In genomic region chr15:96707936-96708335, GRCm38 (mm10) we compare ENCODE assay signal across 30 mouse cellular contexts. TPM values are rescaled to one million over a fixed set of nuclear protein-coding genes. Genes with fewer than 3 reads are reported as not detected.
DNase-seq lines count a peak whose midpoint lies in the region; ATAC-seq and TF ChIP-seq lines count a peak whose summit lies in the region.
"Had no signal": no experiment of that assay in that cellular context is flagged by ENCODE, and none has a peak within 500 bp of the region (broad histone marks: within the 10 kb centered on the region; RNA-seq: fewer than 3 reads in every experiment).

No protein-coding gene starts in this region.

- H3K79me2 ChIP-seq in MEL (ENCODE audit: control insufficient read depth, insufficient read depth, low read length, poor library complexity) = peaks cover 13% of the 10 kb centered on the region

- H3K27me3 ChIP-seq in hindbrain, embryonic 15.5 days = no peaks in the 10 kb centered on the region
- H3K27me3 ChIP-seq in hindbrain, embryonic 13.5 days = no peaks in the 10 kb centered on the region
- no peaks in the 10 kb centered on the region for H3K27me3 ChIP-seq in liver, postnatal 0 days (ENCODE audit: insufficient read depth, low read length)
- H3K27me3 ChIP-seq in liver, embryonic 11.5 days (replicated peaks; ENCODE audit: control insufficient read depth, insufficient read depth, low read length) = no peaks in the 10 kb centered on the region
- H3K27me3 ChIP-seq in MEL (ENCODE audit: control insufficient read depth in 1 of 2, insufficient read depth in 2 of 2, low read length in 2 of 2) = no peaks in the 10 kb centered on the region
- H3K27me3 ChIP-seq: heart, embryonic 15.5 days; limb, embryonic 12.5 days; liver, embryonic 13.5 days; lung, embryonic 15.5 days; midbrain, embryonic 13.5 days; neural tube, embryonic 12.5 days; Patski had no signal

- H3K9ac ChIP-seq in hindbrain, embryonic 15.5 days = no peak overlapping the region
- H3K9ac ChIP-seq in hindbrain, embryonic 13.5 days = no peak overlapping the region
- H3K9ac ChIP-seq in liver, postnatal 0 days (replicated peaks) = no peak overlapping the region
- H3K9ac ChIP-seq in liver, embryonic 11.5 days (ENCODE audit: low read depth, low read length) = no peak overlapping the region
- H3K9ac ChIP-seq in MEL (ENCODE audit: control insufficient read depth, low read depth, low read length, poor library complexity, severe bottlenecking) = no peak overlapping the region
- H3K9ac ChIP-seq: heart, embryonic 15.5 days; limb, embryonic 12.5 days; lung, embryonic 15.5 days; neural tube, embryonic 12.5 days had no signal

- no peak for DNase-seq in liver, postnatal 0 days
- no peak for DNase-seq in liver, embryonic 11.5 days (ENCODE audit: low spot score)
- peak; percentile 41 for DNase-seq in MEL (ENCODE audit: low read depth, low spot score)
- DNase-seq in c-Kit-positive CD71-positive TER-119-positive erythroid progenitor cells, embryonic 14.5 days (ENCODE audit: low spot score) = no peak
- no peak for DNase-seq in ovary, postnatal 10 days (ENCODE audit: low spot score)
- DNase-seq: adrenal gland, adult 2 months; cerebellum, adult 18-20 months; cerebellum, postnatal 14 days; gastrocnemius, postnatal 10 days; heart, adult 18-20 months; heart, postnatal 36 days; kidney, adult 11 months; kidney, postnatal 36 days; layer of hippocampus, postnatal 36 days; liver, embryonic 13.5 days; lung, postnatal 36 days; retina, postnatal 1 day; thymus, adult 2 months had no signal

- 0 out of 2 replicates have a peak overlapping the region, but pooled peaks have one; percentile 95 for H3K4me2 ChIP-seq in hindbrain, embryonic 15.5 days
- no peak overlapping the region for H3K4me2 ChIP-seq in hindbrain, embryonic 13.5 days
- no peak overlapping the region for H3K4me2 ChIP-seq in liver, postnatal 0 days (ENCODE audit: low read depth, low read length)
- no peak overlapping the region for H3K4me2 ChIP-seq in liver, embryonic 11.5 days
- H3K4me2 ChIP-seq: heart, embryonic 15.5 days; limb, embryonic 12.5 days; lung, embryonic 15.5 days; midbrain, embryonic 13.5 days had no signal

- H3K9me3 ChIP-seq in hindbrain, embryonic 15.5 days = no peaks in the 10 kb centered on the region
- no peaks in the 10 kb centered on the region for H3K9me3 ChIP-seq in hindbrain, embryonic 13.5 days
- H3K9me3 ChIP-seq in liver, postnatal 0 days (ENCODE audit: low read length) = no peaks in the 10 kb centered on the region
- H3K9me3 ChIP-seq in liver, embryonic 11.5 days (ENCODE audit: control insufficient read depth, low read length) = no peaks in the 10 kb centered on the region
- no peaks in the 10 kb centered on the region for H3K9me3 ChIP-seq in MEL (replicated peaks; ENCODE audit: insufficient read depth, low read length)
- H3K9me3 ChIP-seq: forebrain, embryonic 10.5 days; heart, embryonic 15.5 days; limb, embryonic 12.5 days; liver, embryonic 13.5 days; lung, embryonic 15.5 days; megakaryocyte, embryonic 14.5 days; midbrain, embryonic 13.5 days; neural tube, embryonic 12.5 days had no signal

- no peaks in the 10 kb centered on the region for H3K36me3 ChIP-seq in hindbrain, embryonic 15.5 days
- H3K36me3 ChIP-seq in hindbrain, embryonic 13.5 days = no peaks in the 10 kb centered on the region
- no peaks in the 10 kb centered on the region for H3K36me3 ChIP-seq in liver, postnatal 0 days (replicated peaks; ENCODE audit: insufficient read depth, low read length)
- no peaks in the 10 kb centered on the region for H3K36me3 ChIP-seq in liver, embryonic 11.5 days (ENCODE audit: control insufficient read depth, insufficient read depth, low read length)
- peaks cover 0 to 36% of the 10 kb centered on the region in 2 experiments; a peak in 2 of 4 replicates for H3K36me3 ChIP-seq in MEL (ENCODE audit: control insufficient read depth in 1 of 2, insufficient read depth in 2 of 2, low read length in 2 of 2)
- H3K36me3 ChIP-seq: forebrain, embryonic 10.5 days; heart, embryonic 15.5 days; limb, embryonic 12.5 days; liver, embryonic 13.5 days; lung, embryonic 15.5 days; midbrain, embryonic 13.5 days; neural tube, embryonic 12.5 days had no signal

- no peak for TF ChIP-seq POLR2A in MEL (IDR thresholded peaks at IDR 0.05; ENCODE audit: control insufficient read depth in 1 of 2, insufficient read depth in 1 of 2, low read depth in 1 of 2, low read length in 2 of 2, poor library complexity in 1 of 2)

- no peak for ATAC-seq in hindbrain, embryonic 15.5 days (ENCODE audit: low FRiP score, low read depth)
- ATAC-seq in hindbrain, embryonic 13.5 days (ENCODE audit: low FRiP score) = no peak
- ATAC-seq in liver, postnatal 0 days = no peak
- no peak for ATAC-seq in liver, embryonic 11.5 days (replicated peaks; ENCODE audit: low FRiP score)
- ATAC-seq: forebrain, embryonic 16.5 days; hindbrain, postnatal 0 days; midbrain, embryonic 13.5 days; Patski had no signal

- peaks cover 20% of the 10 kb centered on the region for H3K4me1 ChIP-seq in hindbrain, embryonic 15.5 days (replicated peaks)
- H3K4me1 ChIP-seq in hindbrain, embryonic 13.5 days (replicated peaks) = peaks cover 19% of the 10 kb centered on the region
- peaks cover 21% of the 10 kb centered on the region for H3K4me1 ChIP-seq in liver, postnatal 0 days (ENCODE audit: insufficient read depth)
- peaks cover 15% of the 10 kb centered on the region for H3K4me1 ChIP-seq in liver, embryonic 11.5 days (replicated peaks; ENCODE audit: control insufficient read depth, insufficient read depth, low read length)
- H3K4me1 ChIP-seq in MEL (ENCODE audit: control insufficient read depth in 1 of 2, insufficient read depth in 2 of 2, low read length in 2 of 2) = peaks cover 26 to 29% of the 10 kb centered on the region in 2 experiments

- TF ChIP-seq CTCF in liver, postnatal 0 days (IDR thresholded peaks at IDR 0.05; ENCODE audit: low read depth) = no peak
- TF ChIP-seq CTCF in MEL (IDR thresholded peaks at IDR 0.05 in 2 of 3, conservative IDR thresholded peaks at IDR 0.05 in 1 of 3; ENCODE audit: control insufficient read depth in 1 of 3, insufficient read depth in 1 of 3, low read depth in 2 of 3, low read length in 3 of 3, poor library complexity in 1 of 3, severe bottlenecking in 1 of 3) = no peak

- TF ChIP-seq EP300 in liver, postnatal 0 days (IDR thresholded peaks at IDR 0.05; ENCODE audit: low read depth) = no peak
- no peak for TF ChIP-seq EP300 in MEL (IDR thresholded peaks at IDR 0.05; ENCODE audit: low read depth in 1 of 2, low read length in 2 of 2)

- H3K27ac ChIP-seq in hindbrain, embryonic 15.5 days (replicated peaks) = no peak overlapping the region
- no peak overlapping the region for H3K27ac ChIP-seq in hindbrain, embryonic 13.5 days
- H3K27ac ChIP-seq in liver, postnatal 0 days (ENCODE audit: low read depth) = peak overlapping the region; percentile 99; the same call in 1 of the 2 replicates
- no peak overlapping the region for H3K27ac ChIP-seq in liver, embryonic 11.5 days (ENCODE audit: low read depth, low read length)
- H3K27ac ChIP-seq in MEL (ENCODE audit: control insufficient read depth, low read depth, low read length) = no peak overlapping the region
- H3K27ac ChIP-seq: forebrain, embryonic 10.5 days; neural tube, embryonic 12.5 days had no signal

- no peak overlapping the region for H3K4me3 ChIP-seq in hindbrain, embryonic 15.5 days
- H3K4me3 ChIP-seq in hindbrain, embryonic 13.5 days = no peak overlapping the region
- no peak overlapping the region for H3K4me3 ChIP-seq in liver, postnatal 0 days (ENCODE audit: low read depth, low read length)
- H3K4me3 ChIP-seq in liver, embryonic 11.5 days (ENCODE audit: low read depth, low read length) = no peak overlapping the region
- no peak overlapping the region for H3K4me3 ChIP-seq in MEL (ENCODE audit: control insufficient read depth in 1 of 2, insufficient read depth in 1 of 2, low read depth in 2 of 2, low read length in 2 of 2)
- H3K4me3 ChIP-seq: forebrain, embryonic 10.5 days; heart, embryonic 15.5 days; limb, embryonic 12.5 days; liver, embryonic 13.5 days; lung, embryonic 15.5 days; megakaryocyte, embryonic 14.5 days; midbrain, embryonic 13.5 days; neural tube, embryonic 12.5 days had no signal

- TF ChIP-seq RAD21 in MEL (IDR thresholded peaks at IDR 0.05; ENCODE audit: low read depth, low read length) = no peak

- 63% methylated on average over 2 of the region's 2 CpGs for WGBS in hindbrain, embryonic 15.5 days
- WGBS in hindbrain, embryonic 13.5 days = 71% methylated on average over 2 of the region's 2 CpGs
- 64% methylated on average over 2 of the region's 2 CpGs for WGBS in liver, postnatal 0 days (ENCODE audit: insufficient replicate concordance)
- 80% methylated on average over 2 of the region's 2 CpGs for WGBS in liver, embryonic 11.5 days

TF ChIP-seq in MEL, 35 proteins besides CTCF, POLR2A, EP300 and RAD21:
- TF ChIP-seq ZMIZ1 (IDR thresholded peaks at IDR 0.05; ENCODE audit: low read depth, low read length) = no peak
- TF ChIP-seq MEF2A (IDR thresholded peaks at IDR 0.05; ENCODE audit: extremely low read depth, insufficient replicate concordance, low read depth, low read length, poor library complexity, severe bottlenecking) = no peak
- TF ChIP-seq CHD2 (IDR thresholded peaks at IDR 0.05; ENCODE audit: low read length) = no peak
- no peak for TF ChIP-seq MAZ (IDR thresholded peaks at IDR 0.05; ENCODE audit: low read depth, low read length)
- no peak for TF ChIP-seq JUND (IDR thresholded peaks at IDR 0.05; ENCODE audit: low read depth, low read length)
- TF ChIP-seq SMC3 (IDR thresholded peaks at IDR 0.05; ENCODE audit: low read depth, low read length) = no peak
- TF ChIP-seq MAX (IDR thresholded peaks at IDR 0.05; ENCODE audit: low read length) = no peak
TF ChIP-seq in MEL: peak in this region for 0.

RNA-seq across cellular contexts. Expression of gene Slc38a2, which starts 8.4 kb away (rescaled TPM):
- polyA plus RNA-seq in hindbrain, embryonic 15.5 days (2015; fragmentation: Nextera tagmentation; extraction: Ambion mirVana) = 102 and 108 TPM in 2 replicates
- polyA plus RNA-seq in hindbrain, embryonic 13.5 days (2015; fragmentation: Nextera tagmentation; extraction: Ambion mirVana) = 133 TPM in 2 replicates
- 19.0 and 29.6 TPM in 2 replicates for polyA plus RNA-seq in liver, postnatal 0 days (2015; fragmentation: Nextera tagmentation; extraction: Ambion mirVana)
- 111 and 116 TPM in 2 replicates for polyA plus RNA-seq in liver, embryonic 11.5 days (2014; fragmentation: Nextera tagmentation; extraction: Ambion mirVana)
- total RNA-seq in MEL (2012; rRNA removed) = 80.6 and 150 TPM in 2 replicates
- polyA plus RNA-seq in MEL (2012; ENCODE audit: insufficient read depth in 1 of 2, insufficient read length in 2 of 2, low read depth in 1 of 2, low replicate concordance in 2 of 2, missing spikeins in 1 of 2) = 100 to 1,000 TPM; 177 to 590 TPM
